Mouse (Mus musculus): Measurements from ENCODE around the gene Nfia.
A peak's percentile ranks its signal among the peaks of the same experiment; 100 is the strongest.

Gene Nfia

DNA sequence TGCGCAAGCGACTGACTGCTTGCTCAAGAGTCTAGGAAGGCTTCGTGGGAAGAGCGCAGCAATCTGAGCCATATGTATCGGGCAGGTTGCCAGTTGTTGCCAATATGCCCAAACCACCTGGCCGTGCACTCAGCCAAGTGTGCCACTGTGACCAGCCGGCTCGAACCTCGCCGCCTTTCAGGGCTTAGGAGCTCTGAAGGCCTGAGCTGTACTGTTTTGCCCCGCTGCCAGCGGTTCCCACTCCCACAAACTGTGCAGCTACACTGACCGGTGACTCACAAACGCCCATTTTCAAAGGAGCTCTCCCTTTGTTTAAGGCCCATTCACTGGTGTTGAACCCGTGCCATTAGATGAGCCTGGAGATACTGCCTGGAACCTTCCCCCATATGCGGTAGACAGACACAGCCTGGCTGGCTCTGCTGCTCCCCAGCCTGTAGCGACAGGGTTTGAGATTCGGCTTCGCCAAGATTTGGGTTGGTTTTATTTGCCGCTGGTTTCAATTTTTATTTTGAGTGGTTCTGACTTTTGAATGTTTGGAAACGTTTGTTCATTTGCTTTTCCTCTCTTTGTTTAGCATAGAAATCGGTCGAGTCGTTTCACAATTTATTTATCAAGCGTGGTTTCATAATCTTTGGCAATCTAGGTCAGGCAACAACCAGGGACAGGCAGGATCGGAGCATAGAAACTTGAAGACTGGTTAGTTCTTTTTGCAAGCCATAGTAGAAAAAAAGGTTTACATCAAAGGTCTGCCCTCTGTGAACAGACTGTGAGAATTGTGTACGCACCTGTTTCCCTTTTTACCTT, 138.4 kb downstream of the Nfia start:
- DNase-seq (ENCODE audit: low read depth, low spot score): peak; percentile 98

DNA sequence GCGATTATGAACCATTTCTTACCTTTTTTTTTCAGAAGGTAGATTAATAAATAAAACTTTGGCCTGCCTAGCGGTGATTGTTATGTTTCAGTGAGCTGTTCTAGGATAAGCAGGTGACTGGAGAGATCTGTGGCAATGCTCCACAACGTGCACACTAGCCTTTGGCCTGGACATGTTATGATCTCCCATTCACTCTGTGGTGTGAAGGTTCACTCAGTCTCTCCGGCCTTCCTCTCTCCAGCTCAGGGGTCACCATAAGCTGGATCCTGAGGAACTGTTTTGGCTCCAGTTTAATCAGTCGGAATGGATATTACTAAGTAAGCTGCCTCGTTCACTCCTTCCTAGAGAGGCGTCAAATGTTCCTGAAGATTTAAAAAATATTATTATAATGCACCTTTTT, 139.2 kb downstream of the Nfia start:
- no peak for DNase-seq (ENCODE audit: low read depth, low spot score)

DNA sequence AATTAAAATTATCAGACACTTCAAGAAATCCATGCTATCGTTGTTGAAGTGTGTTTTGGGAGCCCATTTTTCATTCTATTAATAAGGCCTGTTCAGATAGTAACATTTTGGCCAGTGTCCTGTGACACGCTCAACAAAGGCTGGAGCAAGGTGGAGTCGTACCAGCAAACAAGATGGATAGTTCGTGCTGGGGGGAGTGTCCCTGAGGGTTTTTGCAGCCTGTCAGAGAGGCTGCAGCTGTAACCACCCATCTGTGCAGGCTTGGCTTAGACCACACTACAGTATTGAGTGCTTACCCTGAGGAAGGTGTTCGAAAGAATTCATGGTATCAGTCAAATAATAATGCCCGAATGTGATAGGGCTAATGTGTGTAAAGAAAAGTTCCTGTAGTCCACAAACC, 139.6 kb downstream of the Nfia start:
- DNase-seq (ENCODE audit: low read depth, low spot score): no peak

DNA sequence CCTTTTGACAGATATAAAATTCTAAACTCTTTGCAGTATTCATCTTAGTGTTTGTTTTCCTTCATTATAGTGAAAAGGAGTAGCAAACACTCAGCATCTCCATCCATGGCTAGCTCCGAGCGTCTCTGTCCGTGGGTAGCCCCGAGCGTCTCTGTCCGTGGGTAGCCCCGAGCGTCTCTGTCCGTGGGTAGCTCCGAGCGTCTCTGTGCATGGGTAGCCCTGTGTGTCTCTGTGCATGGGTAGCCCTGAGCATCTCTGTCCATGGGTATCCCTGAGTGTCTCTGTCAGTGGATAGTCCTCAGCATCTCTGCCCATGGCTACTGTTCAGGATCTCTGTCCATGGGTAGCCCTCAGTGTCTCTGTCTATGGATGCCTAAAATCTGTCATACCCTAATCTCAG, 140.0 kb downstream of the Nfia start:
- DNase-seq (ENCODE audit: low read depth, low spot score): no peak

DNA sequence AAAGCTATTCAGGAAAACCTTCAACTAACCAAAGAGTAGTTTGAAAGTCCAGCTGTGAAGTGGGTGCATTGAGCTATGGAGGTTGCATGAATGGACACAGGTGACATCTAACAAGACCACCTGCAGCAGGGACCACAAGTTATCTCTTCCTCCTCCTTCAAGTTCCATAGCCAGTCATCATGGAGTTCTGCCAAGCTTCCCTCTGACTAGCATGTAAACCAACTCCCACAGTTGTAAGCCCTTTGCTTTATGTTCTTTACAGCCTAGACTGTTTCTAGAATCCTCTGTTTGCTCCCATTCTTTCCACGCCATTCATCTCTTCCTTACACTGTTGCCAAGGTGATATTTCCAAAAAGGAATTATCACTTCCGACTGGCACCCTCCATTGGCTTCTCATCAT, 141.8 kb downstream of the Nfia start:
- peak; percentile 61 for DNase-seq (ENCODE audit: low read depth, low spot score)

DNA sequence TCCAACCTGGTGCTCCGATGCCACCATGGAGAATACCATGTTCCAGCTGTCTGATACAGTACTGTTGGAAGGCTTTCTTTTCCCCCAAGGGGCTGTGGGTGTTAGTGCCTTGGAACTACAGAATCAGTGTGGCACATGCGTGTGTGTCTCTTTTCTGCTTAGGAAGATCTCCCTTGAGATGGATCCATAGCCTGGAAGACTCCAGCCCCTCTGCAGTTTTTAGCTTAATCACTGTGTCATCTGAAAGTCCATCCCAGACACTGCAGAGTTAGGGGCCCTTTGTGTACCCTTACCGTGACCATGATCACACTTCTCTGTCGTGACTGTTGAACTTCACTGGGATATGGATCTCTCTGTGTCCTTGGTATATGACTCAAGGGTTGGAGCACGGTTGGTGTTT, 142.2 kb downstream of the Nfia start:
- no peak for DNase-seq (ENCODE audit: low read depth, low spot score)

DNA sequence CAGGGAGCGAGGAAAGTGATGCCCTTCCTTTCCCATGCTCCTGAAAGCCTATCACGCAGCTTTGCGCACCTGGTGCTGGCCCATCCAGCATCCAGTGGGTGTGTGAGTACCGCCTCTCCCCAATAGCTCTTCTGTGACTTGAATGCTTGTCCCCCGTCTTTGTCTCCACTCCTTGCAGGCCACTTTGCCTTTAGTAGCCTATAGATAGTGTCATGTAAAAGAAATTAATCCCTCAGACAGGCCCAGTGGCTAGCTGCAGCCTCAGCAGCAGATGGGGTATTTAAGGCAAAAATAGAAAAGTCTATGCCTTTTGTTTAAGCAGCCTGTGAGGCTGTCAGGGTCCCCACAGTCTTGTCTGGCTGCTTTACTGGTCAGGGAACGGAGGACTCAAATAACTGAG, 145.0 kb downstream of the Nfia start:
- DNase-seq (ENCODE audit: low read depth, low spot score): no peak

DNA sequence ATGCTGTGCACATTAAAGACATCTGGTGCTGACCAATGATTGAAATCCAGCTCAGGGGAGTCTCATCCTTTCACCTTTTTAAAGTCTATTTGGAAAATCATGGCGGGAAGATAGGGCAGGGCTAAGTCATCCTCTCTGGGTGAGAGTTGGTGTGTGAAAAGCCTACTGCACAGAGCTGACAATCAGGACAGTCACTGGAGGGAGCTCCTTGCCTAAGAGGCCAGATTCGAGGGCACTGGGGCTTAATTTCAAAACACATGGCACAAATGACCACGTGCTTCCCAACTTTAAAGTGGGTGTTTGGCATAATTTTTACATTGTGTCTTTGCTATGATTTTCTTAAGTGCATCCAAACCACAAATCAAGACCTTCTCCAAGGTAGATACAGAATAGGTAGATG, 146.1 kb downstream of the Nfia start:
- DNase-seq (ENCODE audit: low read depth, low spot score): no peak

DNA sequence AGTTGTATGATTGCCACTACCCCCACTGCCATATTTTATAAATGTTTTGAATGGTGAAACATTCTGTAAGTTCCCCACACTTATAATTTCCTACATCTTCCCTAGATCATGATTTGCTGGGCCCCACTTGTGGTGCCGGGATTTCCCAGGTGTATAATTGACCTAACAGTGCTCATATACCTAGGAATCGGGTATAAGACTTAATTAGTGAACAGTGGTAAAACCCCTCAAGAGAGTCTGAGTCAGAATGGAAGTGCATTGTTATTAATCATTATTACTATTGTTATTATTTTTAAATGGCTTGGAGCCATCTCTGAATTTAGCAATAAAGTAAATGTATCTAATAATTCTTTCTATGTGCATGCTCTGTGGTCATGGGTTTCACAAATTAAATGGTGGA, 147.2 kb downstream of the Nfia start:
- DNase-seq (ENCODE audit: low read depth, low spot score): no peak

DNA sequence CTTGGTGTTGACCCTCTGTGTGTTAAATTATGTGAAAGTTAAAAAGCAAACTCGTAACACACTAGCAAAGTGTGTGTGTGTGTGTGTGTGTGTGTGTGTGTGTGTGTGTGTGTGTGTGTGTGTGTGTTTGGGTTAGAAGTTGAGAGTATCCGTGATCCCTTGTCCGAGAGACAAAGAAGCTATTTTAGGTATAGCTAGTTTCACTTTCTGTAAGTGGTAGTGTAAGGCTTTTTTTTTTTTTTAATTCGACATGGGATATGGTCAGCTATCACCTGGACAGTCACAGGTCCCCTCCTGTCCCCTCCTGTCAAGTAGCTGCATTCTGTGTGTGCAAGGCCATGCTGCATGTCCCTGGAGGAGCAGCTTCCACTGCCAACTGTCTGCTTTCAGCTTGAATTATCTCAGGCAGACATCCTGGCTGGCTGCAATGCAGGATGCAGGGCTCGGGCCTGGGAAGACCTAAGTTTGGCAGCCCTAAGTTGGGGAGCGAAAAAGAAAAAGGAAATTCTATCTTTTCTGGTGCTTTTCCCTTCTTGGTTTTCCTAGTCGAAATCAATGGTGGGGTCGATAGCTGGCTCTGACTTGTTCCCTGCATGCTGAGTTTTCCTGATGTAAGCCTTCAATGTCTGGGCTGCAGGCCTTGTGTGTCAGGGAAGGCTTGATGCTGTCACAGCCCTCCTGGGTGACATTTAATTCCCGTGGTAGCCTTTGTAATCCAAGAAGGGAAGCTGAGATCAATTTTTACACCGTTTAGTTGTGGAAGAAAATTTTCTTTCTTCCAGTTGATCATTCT, 147.9 kb downstream of the Nfia start:
- peak; percentile 88 for DNase-seq (ENCODE audit: low read depth, low spot score)

DNA sequence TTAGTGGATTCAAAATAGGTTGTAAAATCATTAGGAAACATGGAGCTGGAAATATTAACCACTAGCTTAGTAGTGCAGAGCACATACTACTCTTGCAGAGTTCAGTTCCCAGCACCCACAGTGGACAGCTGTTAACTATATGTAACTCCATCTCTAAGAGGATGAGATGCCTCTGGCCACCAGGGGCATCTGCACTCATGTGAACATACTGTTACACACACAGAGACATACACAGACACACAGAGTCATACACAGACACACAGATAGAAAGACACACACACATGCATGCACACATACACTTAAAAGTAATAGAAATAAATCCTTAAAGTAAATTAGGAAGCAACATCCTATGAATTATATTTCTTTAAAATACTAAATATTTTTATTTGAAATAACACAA, 149.1 kb downstream of the Nfia start:
- no peak for DNase-seq (ENCODE audit: low read depth, low spot score)

DNA sequence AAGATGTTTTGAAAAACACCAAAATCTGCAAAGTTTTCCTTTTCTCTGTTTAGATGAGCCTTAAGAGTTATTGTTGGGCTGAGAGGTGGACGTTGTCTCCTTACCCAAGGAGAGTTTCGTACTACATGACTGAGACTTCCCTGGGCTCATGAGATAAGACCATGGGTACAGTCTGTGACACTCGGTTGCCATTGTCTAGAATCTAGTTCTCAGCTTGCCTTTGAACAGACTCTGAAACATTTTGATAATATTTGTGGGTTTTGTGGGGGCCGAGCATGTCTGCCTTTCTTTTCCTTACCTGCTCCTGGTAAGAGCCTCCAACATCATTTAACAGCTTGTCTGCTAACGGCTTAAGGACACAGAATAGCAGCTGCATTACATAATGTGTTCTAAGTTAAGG, 150.7 kb downstream of the Nfia start:
- DNase-seq (ENCODE audit: low read depth, low spot score): no peak

DNA sequence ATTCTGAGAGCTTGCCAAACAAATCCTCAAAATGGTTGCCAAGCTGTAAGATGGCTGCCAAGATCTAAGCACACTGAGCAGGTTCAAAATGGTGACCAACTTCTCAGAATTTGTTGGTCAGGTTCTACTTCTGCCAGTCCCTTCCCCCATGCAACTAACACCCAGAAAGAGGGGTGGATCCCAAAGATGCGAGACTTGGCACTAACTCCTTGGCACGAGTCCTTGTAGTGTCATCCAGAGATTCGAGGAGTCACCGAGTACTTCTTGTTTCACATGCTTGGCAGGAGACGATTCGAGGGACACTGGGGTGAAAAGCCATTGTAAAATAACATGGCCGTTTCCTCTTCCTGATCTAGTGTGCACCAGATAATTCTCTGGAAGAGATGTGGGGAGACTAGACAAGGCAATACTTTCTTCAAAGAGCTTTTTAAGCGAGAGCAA, 151.4 kb downstream of the Nfia start:
- peak; percentile 80 for DNase-seq (ENCODE audit: low read depth, low spot score)

DNA sequence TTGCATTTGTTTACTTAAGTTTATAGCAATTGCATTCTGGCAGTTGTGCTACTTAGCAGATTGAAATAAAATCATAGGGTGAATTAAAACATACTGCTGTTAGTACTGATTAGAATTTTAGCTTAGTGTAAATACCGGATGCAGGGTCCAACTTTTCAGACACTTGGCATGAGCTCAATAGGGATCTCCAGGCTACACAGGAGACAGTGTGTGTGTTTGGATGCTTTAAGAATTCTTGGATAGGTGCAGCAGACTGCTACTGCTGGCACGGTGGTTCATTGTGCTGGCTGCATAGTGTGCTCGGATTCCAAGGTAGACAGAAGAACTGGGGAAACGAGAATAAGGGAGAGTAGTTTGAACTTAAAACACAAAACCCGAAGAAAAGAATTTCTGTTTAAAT, 151.9 kb downstream of the Nfia start:
- DNase-seq (ENCODE audit: low read depth, low spot score): peak; percentile 71

DNA sequence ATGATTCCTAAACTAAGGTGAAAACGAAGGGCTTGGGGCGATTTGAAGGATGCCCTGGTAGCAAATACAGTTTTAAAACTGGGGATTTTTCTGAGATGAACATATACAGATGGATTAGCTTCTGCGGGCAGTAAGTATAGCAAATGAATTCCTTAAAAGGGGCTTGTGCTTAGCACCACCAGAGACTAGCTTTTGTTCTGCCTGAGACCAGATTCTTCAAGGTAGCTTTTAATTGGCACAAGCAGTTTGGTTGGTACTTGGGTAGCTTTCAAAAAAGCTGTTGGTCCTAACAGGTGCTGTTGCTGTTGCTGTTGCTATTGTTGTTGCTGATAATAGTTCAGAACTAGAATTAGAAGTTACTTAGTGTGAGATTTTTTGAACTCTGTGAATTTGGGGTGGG, 152.3 kb downstream of the Nfia start:
- no peak for DNase-seq (ENCODE audit: low read depth, low spot score)

DNA sequence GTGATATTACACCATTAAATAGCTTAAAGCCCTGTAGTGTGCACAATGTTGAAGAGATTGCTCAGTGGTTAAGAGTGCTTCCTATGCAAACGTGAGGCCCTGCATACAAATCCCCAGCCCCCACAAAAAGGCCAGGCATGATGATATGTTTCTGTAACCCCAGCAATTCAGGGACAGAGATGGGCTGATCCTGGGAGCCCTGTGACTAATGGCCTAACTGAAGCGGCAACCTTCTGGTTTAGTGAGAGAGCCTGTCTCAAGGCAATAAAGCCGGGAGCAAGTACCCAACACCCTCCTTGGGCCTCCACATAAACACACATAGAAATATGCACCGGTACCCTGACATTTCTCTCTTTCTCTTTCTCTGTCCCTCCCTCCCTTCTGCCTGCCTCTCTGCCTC, 153.1 kb downstream of the Nfia start:
- DNase-seq (ENCODE audit: low read depth, low spot score): no peak

DNA sequence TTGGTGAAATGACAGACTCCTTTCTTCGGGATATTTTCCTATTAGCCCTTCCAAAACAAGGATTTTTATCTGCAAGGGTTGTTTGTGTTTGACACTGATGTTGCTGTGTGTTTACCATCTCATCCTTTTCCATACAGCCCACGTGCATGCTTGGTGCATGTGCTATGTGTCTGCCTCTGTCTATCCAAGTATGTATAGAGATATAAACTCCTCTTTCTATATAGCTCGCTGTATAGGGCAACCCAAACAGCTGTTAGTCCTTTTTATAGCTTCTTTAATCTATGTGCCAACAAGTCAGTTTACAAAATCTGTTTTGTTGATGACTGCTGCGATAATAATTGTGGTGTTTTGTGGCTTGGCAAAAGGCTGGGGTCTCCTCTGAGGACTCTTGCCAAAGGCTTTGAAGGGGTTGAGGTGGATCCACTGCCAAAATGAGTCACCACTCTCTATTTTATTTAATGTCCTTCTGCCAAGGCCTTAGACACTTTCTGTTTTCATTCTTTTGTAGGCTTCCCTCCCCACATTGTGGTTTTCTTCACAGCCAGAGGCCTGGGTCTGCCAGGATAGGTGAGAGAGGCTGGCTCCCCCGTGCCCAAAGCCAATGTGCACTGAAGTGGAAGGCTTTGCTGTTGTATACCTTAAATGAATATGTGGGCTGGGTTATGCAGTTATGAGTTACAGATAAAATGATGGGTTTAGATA, 154.2 kb downstream of the Nfia start:
- DNase-seq (ENCODE audit: low read depth, low spot score): no peak

DNA sequence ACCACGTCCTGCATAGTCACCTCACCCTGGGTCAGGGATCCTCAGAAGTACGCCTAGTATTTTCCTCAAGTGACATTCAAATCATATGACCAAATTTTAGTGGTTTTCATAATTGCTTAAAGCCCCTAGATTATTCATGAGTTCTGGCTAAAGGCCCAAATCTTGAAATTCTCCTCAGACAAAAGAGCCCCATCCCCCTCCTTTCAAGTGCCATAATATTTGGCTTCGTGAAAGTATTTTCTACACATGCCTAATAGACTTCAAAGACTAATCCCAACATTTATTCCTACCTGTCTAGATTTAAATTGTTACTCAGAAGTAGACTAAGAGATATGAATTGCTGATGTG, 154.7 kb downstream of the Nfia start:
- DNase-seq (ENCODE audit: low read depth, low spot score): no peak

DNA sequence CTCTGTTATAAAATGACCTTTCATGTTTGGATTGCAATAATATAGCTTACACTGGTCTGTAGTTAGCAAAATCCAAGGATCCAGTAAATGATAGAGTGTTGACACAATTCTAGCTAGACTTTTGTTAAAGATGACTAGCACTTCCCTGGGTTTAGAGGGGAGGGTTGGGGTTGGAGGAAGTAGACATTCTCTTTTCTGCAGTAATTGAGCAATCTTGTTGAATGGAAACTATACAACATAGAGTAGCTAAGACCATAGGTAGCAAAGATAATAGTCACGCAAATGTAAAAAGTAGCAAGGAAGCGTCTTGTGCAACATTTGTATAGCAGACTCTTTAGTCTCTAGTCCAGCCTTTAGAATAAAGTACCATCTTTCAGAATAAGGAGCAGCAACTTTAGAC, 163.8 kb downstream of the Nfia start:
- DNase-seq (ENCODE audit: low read depth, low spot score): no peak

DNA sequence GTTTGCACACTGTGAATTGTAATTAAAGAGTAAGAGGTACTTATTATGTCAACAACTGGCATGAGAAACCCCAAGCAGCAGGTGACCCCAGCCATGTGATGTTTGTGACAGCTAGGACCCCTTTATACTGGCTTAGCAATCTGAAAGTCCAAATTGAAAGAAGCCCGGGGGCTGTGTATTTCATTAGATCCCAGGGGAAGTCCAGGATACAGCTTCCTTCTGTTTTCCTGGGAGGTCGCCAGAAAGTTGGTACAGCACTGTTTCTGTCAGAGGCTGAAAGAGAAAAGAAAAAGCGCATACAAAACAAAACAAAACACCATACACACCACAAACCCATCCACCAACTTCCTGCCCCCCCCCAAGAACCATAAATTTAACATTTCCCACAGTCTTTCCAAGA, 164.4 kb downstream of the Nfia start:
- peak; percentile 58 for DNase-seq (ENCODE audit: low read depth, low spot score)

DNA sequence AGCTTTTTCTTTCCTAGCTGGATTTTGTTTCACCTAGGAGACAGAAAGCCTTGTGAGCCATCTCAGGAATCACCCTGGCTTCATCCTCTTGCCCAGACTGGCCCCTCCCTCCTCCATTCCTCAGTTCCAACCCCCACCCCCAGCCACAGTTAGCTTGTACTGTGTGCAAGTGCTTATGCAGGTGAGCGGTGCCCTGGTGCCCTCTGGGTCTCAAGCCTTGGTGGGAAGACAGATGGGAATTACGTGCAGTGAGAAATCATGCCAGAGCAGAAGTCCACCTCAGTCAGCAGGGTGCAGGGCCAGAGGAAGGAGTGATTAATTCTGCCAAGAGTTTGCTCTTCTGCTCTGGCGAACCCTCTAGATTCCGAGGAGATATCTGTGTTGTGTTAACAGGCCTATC, 167.0 kb downstream of the Nfia start:
- peak; percentile 89 for DNase-seq (ENCODE audit: low read depth, low spot score)

DNA sequence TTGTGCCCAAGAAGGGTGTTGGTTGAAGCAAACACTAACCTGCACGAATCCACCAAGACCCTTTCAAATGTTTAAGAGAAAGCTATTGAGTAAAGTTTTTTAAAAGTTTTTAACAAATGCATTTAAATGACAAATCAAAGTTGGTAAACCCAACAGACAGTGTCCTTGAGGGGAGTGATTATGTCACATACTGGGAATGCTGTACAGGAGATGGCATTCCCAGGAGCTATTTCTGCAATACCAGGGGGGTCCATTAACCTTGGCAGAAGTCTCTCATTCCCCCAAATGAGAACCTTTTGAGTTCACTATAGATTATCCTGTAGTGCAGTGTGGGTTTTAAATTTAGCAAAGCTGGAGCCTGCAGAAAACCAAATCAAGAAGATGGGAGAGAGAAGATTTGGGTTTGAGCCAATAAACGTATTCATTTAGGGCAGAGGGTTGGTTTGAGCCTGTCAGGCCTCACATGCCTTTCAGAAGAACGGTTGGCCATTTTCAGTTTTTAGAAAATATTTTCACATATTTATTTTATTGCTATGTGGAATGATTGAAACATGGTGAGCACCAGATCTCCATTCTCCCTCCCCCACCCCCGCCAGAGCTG, 167.5 kb downstream of the Nfia start:
- no peak for DNase-seq (ENCODE audit: low read depth, low spot score)
